9 mouse cellular contexts compared by ENCODE assay signal in genomic region chr2:30270134-30270533, GRCm38 (mm10). TPM values are rescaled to one million over a fixed set of nuclear protein-coding genes. Genes with fewer than 3 reads are reported as not detected.
A peak's percentile ranks its signal among the peaks of the same experiment; 100 is the strongest.
DNase-seq lines count a peak whose midpoint lies in the region; ATAC-seq and TF ChIP-seq lines count a peak whose summit lies in the region.
"Had no signal": no experiment of that assay in that cellular context is flagged by ENCODE, and none has a peak within 500 bp of the region (broad histone marks: within the 10 kb centered on the region; RNA-seq: fewer than 3 reads in every experiment).

No protein-coding gene starts in this region.

- H3K36me3 ChIP-seq in embryonic facial prominence, embryonic 10.5 days (replicated peaks), result peaks cover 14% of the 10 kb centered on the region
- H3K36me3 ChIP-seq in heart, adult 2 months (ENCODE audit: control insufficient read depth, insufficient read depth, low read length), result peaks cover 6% of the 10 kb centered on the region
- H3K36me3 ChIP-seq in limb, embryonic 11.5 days (ENCODE audit: control insufficient read depth, insufficient read depth, low read length), result no peaks in the 10 kb centered on the region
- no peaks in the 10 kb centered on the region for H3K36me3 ChIP-seq in midbrain, embryonic 15.5 days (replicated peaks)

- peaks cover 24% of the 10 kb centered on the region for H3K4me1 ChIP-seq in embryonic facial prominence, embryonic 10.5 days
- H3K4me1 ChIP-seq in heart, adult 2 months (ENCODE audit: control insufficient read depth, insufficient read depth, low read length), result peaks cover 30% of the 10 kb centered on the region
- peaks cover 9% of the 10 kb centered on the region for H3K4me1 ChIP-seq in limb, embryonic 11.5 days (ENCODE audit: control insufficient read depth, insufficient read depth, low read length)
- peaks cover 15% of the 10 kb centered on the region for H3K4me1 ChIP-seq in midbrain, embryonic 15.5 days

- H3K9ac ChIP-seq in heart, adult 2 months (ENCODE audit: low read depth, low read length), result peak overlapping the region; percentile 25; the same call in 1 of the 2 replicates
- no peak overlapping the region for H3K9ac ChIP-seq in limb, embryonic 11.5 days (ENCODE audit: low read length)
- H3K9ac ChIP-seq in midbrain, embryonic 15.5 days, result no peak overlapping the region

- H3K9me3 ChIP-seq in embryonic facial prominence, embryonic 10.5 days, result no peaks in the 10 kb centered on the region
- no peaks in the 10 kb centered on the region for H3K9me3 ChIP-seq in limb, embryonic 11.5 days (ENCODE audit: control insufficient read depth, low read length)
- H3K9me3 ChIP-seq in midbrain, embryonic 15.5 days, result no peaks in the 10 kb centered on the region

- TF ChIP-seq POLR2A in heart, adult 2 months (IDR thresholded peaks at IDR 0.05; ENCODE audit: insufficient read depth, low read depth, low read length), result peak; percentile 72

- WGBS in embryonic facial prominence, embryonic 10.5 days, result 42% methylated on average over 1 of the region's 1 CpGs
- 0% methylated on average over 1 of the region's 1 CpGs for WGBS in heart, adult 2 months
- 59% methylated on average over 1 of the region's 1 CpGs for WGBS in limb, embryonic 11.5 days
- 64% methylated on average over 1 of the region's 1 CpGs for WGBS in midbrain, embryonic 15.5 days

- peak; percentile 78 for DNase-seq in CD4-positive helper T cell, adult 2 months (ENCODE audit: low read depth, low spot score)
- peak; percentile 74 for DNase-seq in adrenal gland, adult 8-10 months
- DNase-seq in embryonic facial prominence, embryonic 10.5 days (ENCODE audit: low spot score), result peak; percentile 50
- peak; percentile 68 to 82 for DNase-seq in heart, adult 2 months
- DNase-seq in kidney, adult 18-20 months, result peak; percentile 72
- DNase-seq in limb, embryonic 11.5 days (ENCODE audit: low spot score), result peak; percentile 53
- DNase-seq in telencephalon, adult 2 months (ENCODE audit: low read depth, low spot score), result peak; percentile 76

- intact Hi-C loops in heart, adult 2 months (cut with DNase I), result loop anchor here (1.0 to 2.0 kb wide), 5 partner anchors 33 to 141 kb away; partner anchors contain the start of genes Endog, Lrrc8a and Spout1

- TF ChIP-seq CTCF in heart, adult 2 months (IDR thresholded peaks at IDR 0.05), result peak; percentile 99; the same call in 1 of the 2 replicates

- no peak for ATAC-seq in limb, embryonic 11.5 days (ENCODE audit: insufficient number of reproducible peaks, low FRiP score, low TSS enrichment, low read depth)
- ATAC-seq in midbrain, embryonic 15.5 days (replicated peaks), result peak; percentile 67

- H3K4me2 ChIP-seq in limb, embryonic 11.5 days (ENCODE audit: low read depth, severe bottlenecking), result no peak overlapping the region
- H3K4me2 ChIP-seq in midbrain, embryonic 15.5 days, result no peak overlapping the region

- no peak overlapping the region for H3K4me3 ChIP-seq in embryonic facial prominence, embryonic 10.5 days
- H3K4me3 ChIP-seq in heart, adult 2 months, result no peak overlapping the region
- no peak overlapping the region for H3K4me3 ChIP-seq in limb, embryonic 11.5 days (ENCODE audit: low read depth, low read length)
- H3K4me3 ChIP-seq in midbrain, embryonic 15.5 days, result no peak overlapping the region

- TF ChIP-seq EP300 in heart, adult 2 months (IDR thresholded peaks at IDR 0.05; ENCODE audit: insufficient read depth, low read depth, low read length), result peak; percentile 75; the same call in 1 of the 2 replicates

- no peaks in the 10 kb centered on the region for H3K27me3 ChIP-seq in embryonic facial prominence, embryonic 10.5 days (replicated peaks; ENCODE audit: low read depth, poor library complexity, severe bottlenecking)
- H3K27me3 ChIP-seq in heart, adult 2 months (ENCODE audit: control insufficient read depth, insufficient read depth, low read length), result no peaks in the 10 kb centered on the region
- no peaks in the 10 kb centered on the region for H3K27me3 ChIP-seq in limb, embryonic 11.5 days (ENCODE audit: control insufficient read depth, insufficient read depth, low read length)
- no peaks in the 10 kb centered on the region for H3K27me3 ChIP-seq in midbrain, embryonic 15.5 days (replicated peaks)

- H3K27ac ChIP-seq in embryonic facial prominence, embryonic 10.5 days (replicated peaks), result no peak overlapping the region
- H3K27ac ChIP-seq in heart, adult 2 months, result peak overlapping the region; percentile 80
- H3K27ac ChIP-seq in limb, embryonic 11.5 days (replicated peaks; ENCODE audit: low read depth, low read length), result no peak overlapping the region
- H3K27ac ChIP-seq in midbrain, embryonic 15.5 days, result no peak overlapping the region; the same call in 1 of the 2 replicates

- H3K79me2 ChIP-seq in heart, adult 2 months (replicated peaks; ENCODE audit: control insufficient read depth, insufficient read depth, low read length), result no peaks in the 10 kb centered on the region

RNA-seq across cellular contexts. Expression of gene Phyhd1, which starts 4.1 kb away (rescaled TPM):
- 10 to 100 TPM; 12.0 to 20.7 (median 15.4) TPM for total RNA-seq in adrenal gland, adult 8-10 months (2022)
- polyA plus RNA-seq in embryonic facial prominence, embryonic 10.5 days (2016; fragmentation: Nextera tagmentation; extraction: Ambion mirVana), result 2.9 and 4.9 TPM in 2 replicates
- 100 to 1,000 TPM; 112 to 148 TPM for total RNA-seq in heart, adult 2 months (2021)
- polyA plus RNA-seq in heart, adult 2 months (2012; rRNA removed), result 108 and 180 TPM in 2 replicates
- 3.3 and 3.7 TPM in 2 replicates for polyA plus RNA-seq in limb, embryonic 11.5 days (2014; fragmentation: Nextera tagmentation; extraction: Ambion mirVana)
- polyA plus RNA-seq in midbrain, embryonic 15.5 days (2015; fragmentation: Nextera tagmentation; extraction: Ambion mirVana), result 7.0 and 7.3 TPM in 2 replicates

RNA-seq across cellular contexts. Expression of gene Gm28038, which starts 10.7 kb away (rescaled TPM):
- total RNA-seq in adrenal gland, adult 8-10 months (2022), result not detected
- not detected in 2 replicates for polyA plus RNA-seq in embryonic facial prominence, embryonic 10.5 days (2016; fragmentation: Nextera tagmentation; extraction: Ambion mirVana)
- 1 to 10 TPM; 2.6 to 6.3 TPM for total RNA-seq in heart, adult 2 months (2021)
- not detected in 2 replicates for polyA plus RNA-seq in heart, adult 2 months (2012; rRNA removed)
- not detected in 2 replicates for polyA plus RNA-seq in limb, embryonic 11.5 days (2014; fragmentation: Nextera tagmentation; extraction: Ambion mirVana)
- not detected in 2 replicates for polyA plus RNA-seq in midbrain, embryonic 15.5 days (2015; fragmentation: Nextera tagmentation; extraction: Ambion mirVana)
- total RNA-seq: layer of hippocampus, postnatal 25 days had no signal

RNA-seq across cellular contexts. Expression of gene Dolk, which starts 16.0 kb away (rescaled TPM):
- 10 to 100 TPM; 31.2 to 42.7 (median 37.6) TPM for total RNA-seq in adrenal gland, adult 8-10 months (2022)
- 23.9 and 24.0 TPM in 2 replicates for polyA plus RNA-seq in embryonic facial prominence, embryonic 10.5 days (2016; fragmentation: Nextera tagmentation; extraction: Ambion mirVana)
- total RNA-seq in heart, adult 2 months (2021), result 10 to 100 TPM; 21.6 to 25.3 TPM
- polyA plus RNA-seq in heart, adult 2 months (2012; rRNA removed), result 23.9 and 35.1 TPM in 2 replicates
- 24.9 and 25.0 TPM in 2 replicates for polyA plus RNA-seq in limb, embryonic 11.5 days (2014; fragmentation: Nextera tagmentation; extraction: Ambion mirVana)
- 40.7 TPM in 2 replicates for polyA plus RNA-seq in midbrain, embryonic 15.5 days (2015; fragmentation: Nextera tagmentation; extraction: Ambion mirVana)

RNA-seq across cellular contexts. Expression of gene Nup188, which starts 16.1 kb away (rescaled TPM):
- total RNA-seq in adrenal gland, adult 8-10 months (2022), result 10 to 100 TPM; 28.2 to 33.6 (median 30.2) TPM
- polyA plus RNA-seq in embryonic facial prominence, embryonic 10.5 days (2016; fragmentation: Nextera tagmentation; extraction: Ambion mirVana), result 68.0 and 76.6 TPM in 2 replicates
- total RNA-seq in heart, adult 2 months (2021), result 10 to 100 TPM; 15.3 to 16.9 TPM
- 15.3 and 18.4 TPM in 2 replicates for polyA plus RNA-seq in heart, adult 2 months (2012; rRNA removed)
- 69.0 and 73.7 TPM in 2 replicates for polyA plus RNA-seq in limb, embryonic 11.5 days (2014; fragmentation: Nextera tagmentation; extraction: Ambion mirVana)
- polyA plus RNA-seq in midbrain, embryonic 15.5 days (2015; fragmentation: Nextera tagmentation; extraction: Ambion mirVana), result 22.6 and 22.7 TPM in 2 replicates

RNA-seq across cellular contexts. Expression of gene Gm28035, which starts 29.8 kb away (rescaled TPM):
- total RNA-seq in adrenal gland, adult 8-10 months (2022), result 1 to 10 TPM in 3 of 4 experiments, under 1 TPM in 1; 0.58 to 5.3 (median 2.8) TPM
- 0.05 and 0.09 TPM in 2 replicates for polyA plus RNA-seq in embryonic facial prominence, embryonic 10.5 days (2016; fragmentation: Nextera tagmentation; extraction: Ambion mirVana)
- total RNA-seq in heart, adult 2 months (2021), result 1 to 10 TPM; 4.6 to 6.0 TPM
- polyA plus RNA-seq in heart, adult 2 months (2012; rRNA removed), result 7.6 and 14.7 TPM in 2 replicates
- 0.09 TPM in 1 of 2 replicates, not detected in the other for polyA plus RNA-seq in limb, embryonic 11.5 days (2014; fragmentation: Nextera tagmentation; extraction: Ambion mirVana)
- polyA plus RNA-seq in midbrain, embryonic 15.5 days (2015; fragmentation: Nextera tagmentation; extraction: Ambion mirVana), result 0.31 and 0.38 TPM in 2 replicates

Comparison
In these comparisons a context has a peak if more than half of its experiments do, and no peak if none do; other contexts are left out.
1. RNA of gene Phyhd1, which starts 4.1 kb away (polyA plus RNA-seq): 108 to 180 TPM in heart, adult 2 months; 7.0 to 7.3 TPM in midbrain, embryonic 15.5 days, 3.3 to 3.7 TPM in limb, embryonic 11.5 days and 2.9 to 4.9 TPM in embryonic facial prominence, embryonic 10.5 days; every median in the first group is over 10 times any median in the second.
2. Peak in every context shown above with its lines, with median percentiles within 50 percentile points of each other: DNase-seq.